Mouse (Mus musculus) small intestine, adult 2 months (tissue): Measurements from ENCODE around the gene Rhd. TPM values are rescaled to one million over a fixed set of nuclear protein-coding genes. Genes with fewer than 3 reads are reported as not detected.
A peak's percentile ranks its signal among the peaks of the same experiment; 100 is the strongest.
"Not testable (repeated sequence)": the region's sequence is repeated elsewhere in the genome, so short reads cannot be mapped to it uniquely, and the experiment has no call there.

Experiments used
- H3K27ac ChIP-seq: fragments of 200-500 bp; 2 replicates; pipeline ENCODE4 v1.5.1; 2012; ENCODE audit warnings: low read depth, low read length, control low read depth, inconsistent platforms; ENCODE audit not compliant: insufficient read depth
- H3K27me3 ChIP-seq: fragments of 200-500 bp; 2 replicates; pipeline ENCODE4 v1.6.1; 2012; ENCODE audit warnings: mild to moderate bottlenecking, moderate library complexity, low read length, inconsistent platforms; ENCODE audit not compliant: control insufficient read depth, insufficient read depth
- H3K36me3 ChIP-seq: fragments of 200-500 bp; 2 replicates; pipeline ENCODE4 v1.6.1; 2012; ENCODE audit warnings: mild to moderate bottlenecking, low read length, control low read depth, inconsistent platforms; ENCODE audit not compliant: control insufficient read depth, insufficient read depth
- H3K4me1 ChIP-seq: fragments of 200-500 bp; 2 replicates; pipeline ENCODE4 v1.6.1; 2012; ENCODE audit warnings: low read length, inconsistent platforms, mixed read lengths; ENCODE audit not compliant: control insufficient read depth, insufficient read depth, insufficient read length
- H3K4me3 ChIP-seq: fragments of 200-500 bp; 2 replicates; pipeline ENCODE4 v1.5.1; 2012; ENCODE audit warnings: low read depth, mild to moderate bottlenecking, control low read depth, inconsistent platforms, low read length, moderate library complexity
- CTCF ChIP-seq: fragments of 200-500 bp; IDR thresholded peaks from 2 replicates; pipeline ENCODE4 v1.5.1; 2012; ENCODE audit warnings: low read depth, mild to moderate bottlenecking, control low read depth, inconsistent platforms, low read length, moderate library complexity, mixed read lengths; ENCODE audit not compliant: insufficient replicate concordance, insufficient read length; ENCODE audit errors: extremely low read depth
- POLR2A ChIP-seq: fragments of 200-500 bp; IDR thresholded peaks from 2 replicates; pipeline ENCODE4 v1.6.1; 2012; ENCODE audit warnings: low read depth, mild to moderate bottlenecking, control low read depth, inconsistent platforms, low read length, moderate library complexity
- WGBS: fragments of 180-500 bp; shearing (Covaris S2); methylation state at CpG from one replicate; pipeline ENCODE4 v1.1.7; 2018; 5-methylcytosine and 5-hydroxymethylcytosine counted together
- polyA plus RNA-seq: library from polyadenylated mRNA; depleted of rRNA; stranded (reverse); fragments of >200 nt; gene quantifications from 2 replicates; pipeline ENCODE4 v1.2.3, GENCODE M21; 2012

Rhd gene
- polyA plus RNA-seq, 1 experiment = not detected

- H3K27me3 ChIP-seq = no peaks in the 10 kb centered on the region
- no peak overlapping the region for H3K4me3 ChIP-seq
- 86% methylated on average over 6 of the region's 7 CpGs for WGBS
- H3K27ac ChIP-seq = no peak overlapping the region
- no peaks in the 10 kb centered on the region for H3K4me1 ChIP-seq
- peaks cover 81% of the 10 kb centered on the region for H3K36me3 ChIP-seq
- TF ChIP-seq CTCF (no peak), POLR2A (no peak)
Observed at GRCm38 (mm10) chr4:134903046-134903445, 38.7 kb downstream of the Rhd start.

GRCm38 (mm10) chr4:134911406-134911805, 47.1 kb downstream of the Rhd start:
- not testable (repeated sequence) for H3K27me3 ChIP-seq, H3K27ac ChIP-seq, H3K4me1 ChIP-seq, H3K4me3 ChIP-seq
- over 99% methylated on average over 8 of the region's 8 CpGs for WGBS
- H3K36me3 ChIP-seq = peaks cover 34% of the 10 kb centered on the region

- 35% methylated on average over 3 of the region's 3 CpGs for WGBS
Observed at GRCm38 (mm10) chr4:134913413-134913812, 49.1 kb downstream of the Rhd start.

DNA sequence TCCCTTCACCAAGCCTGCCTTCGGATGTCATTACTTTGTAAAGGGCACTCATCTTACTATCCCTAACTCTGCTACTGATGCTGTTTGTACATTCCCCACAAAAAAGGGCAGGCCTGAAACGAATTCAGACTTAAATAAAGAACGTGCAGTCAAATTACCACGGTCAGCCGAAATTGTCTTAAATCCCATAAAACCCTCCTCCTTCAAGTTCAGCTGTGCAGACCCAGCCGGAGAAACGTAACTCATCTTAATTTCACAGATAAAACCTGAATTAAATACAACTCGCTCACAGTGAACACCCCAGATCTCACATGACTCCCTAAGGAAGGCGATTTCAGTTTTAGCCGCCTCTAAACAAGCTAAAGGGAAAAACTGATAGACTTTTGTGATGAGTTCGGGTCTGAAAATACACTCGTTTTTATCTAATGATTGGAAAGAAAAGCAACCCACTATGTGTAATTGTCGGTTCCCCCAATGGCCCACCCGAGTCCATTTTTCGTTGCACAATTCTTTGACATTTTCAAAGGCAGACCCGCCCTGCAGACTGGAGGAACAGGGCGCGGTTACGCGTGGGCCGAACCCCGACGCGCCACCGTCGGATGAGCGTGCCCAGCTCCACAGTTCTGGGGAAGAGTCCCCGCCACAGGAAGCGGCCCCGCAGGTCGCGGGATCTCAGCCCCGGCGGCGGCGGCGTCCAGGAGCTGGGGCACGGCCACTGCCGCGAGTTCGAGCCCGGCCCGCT, 50.0 kb downstream of the Rhd start:
- peak overlapping the region; percentile 85 for H3K27ac ChIP-seq
- peak overlapping the region; percentile 72 for H3K4me3 ChIP-seq
- TF ChIP-seq CTCF (no peak), POLR2A (no peak)
- H3K36me3 ChIP-seq = peaks cover 8% of the 10 kb centered on the region
- under 1% methylated on average over 43 of the region's 43 CpGs for WGBS
- H3K4me1 ChIP-seq = peaks cover 9% of the 10 kb centered on the region; the same call in 1 of the 2 replicates
- no peaks in the 10 kb centered on the region for H3K27me3 ChIP-seq

More at GRCm38 (mm10) chr4:134913413-134913812, 49.1 kb downstream of the Rhd start:
- H3K27ac ChIP-seq = no peak overlapping the region
- H3K4me3 ChIP-seq = no peak overlapping the region
- no peaks in the 10 kb centered on the region for H3K27me3 ChIP-seq
- H3K36me3 ChIP-seq = peaks cover 16% of the 10 kb centered on the region
- peak; percentile 76; the same call in 1 of the 2 replicates for TF ChIP-seq CTCF
- no peak for TF ChIP-seq POLR2A
- peaks cover 8% of the 10 kb centered on the region; the same call in 1 of the 2 replicates for H3K4me1 ChIP-seq

GRCm38 (mm10) chr4:134914864-134915209, 50.5 kb downstream of the Rhd start, which contains the start of gene Tmem50a:
Gene Tmem50a (minus strand): TSS chr4:134915024.
- H3K27me3 ChIP-seq = no peaks in the 10 kb centered on the region
- TF ChIP-seq POLR2A (peak; percentile 73), CTCF (no peak)
- under 1% methylated on average over 25 of the region's 25 CpGs for WGBS
- H3K4me3 ChIP-seq = peak within 1 kb of the TSS; percentile 72
- H3K36me3 ChIP-seq = peaks cover 6% of the 10 kb centered on the region; the same call in 1 of the 2 replicates
- peak within 1 kb of the TSS; percentile 85 for H3K27ac ChIP-seq
- peaks cover 9% of the 10 kb centered on the region; the same call in 1 of the 2 replicates for H3K4me1 ChIP-seq

DNA sequence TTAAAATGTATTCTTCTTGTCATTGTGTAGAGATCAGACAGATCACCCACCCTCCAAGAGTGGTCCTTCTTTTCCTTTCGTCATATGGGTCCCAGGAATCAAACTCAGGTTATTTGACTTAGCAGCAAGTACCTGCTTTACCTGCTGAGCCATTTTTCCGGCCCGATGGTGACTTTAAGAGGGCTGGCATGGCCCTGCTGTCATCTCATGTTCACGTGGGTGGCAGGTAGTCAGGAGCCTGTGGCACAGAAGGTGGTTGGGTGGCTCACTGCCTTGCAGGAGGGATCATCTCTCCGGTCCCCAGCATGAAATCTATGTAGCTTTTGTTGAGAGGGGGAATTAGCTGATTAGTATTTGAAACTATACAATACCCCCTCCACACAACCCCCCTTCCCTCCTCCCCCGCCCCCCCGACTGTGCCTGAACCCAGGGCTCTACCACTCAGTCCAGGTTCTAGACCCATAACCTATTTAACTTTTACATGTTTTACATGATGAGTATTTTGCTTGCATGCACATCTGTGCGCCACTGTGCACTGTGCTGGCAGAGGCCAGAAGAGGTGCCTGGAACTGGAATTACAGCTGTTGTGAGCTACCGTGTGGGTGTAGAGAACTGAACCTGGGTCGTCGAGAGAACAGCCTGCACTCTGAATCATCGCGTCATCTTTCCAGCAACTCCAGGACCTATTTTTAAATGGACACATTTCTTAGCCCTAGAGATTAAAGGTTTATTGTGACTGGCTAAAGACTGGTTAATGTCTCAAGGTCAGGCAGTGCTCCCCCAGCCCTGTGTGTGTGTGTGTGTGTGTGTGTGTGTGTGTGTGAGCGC, 51.1 kb downstream of the Rhd start:
- peaks cover 6% of the 10 kb centered on the region; the same call in 1 of the 2 replicates for H3K36me3 ChIP-seq
- WGBS = 59% methylated on average over 14 of the region's 14 CpGs
- H3K27ac ChIP-seq = peak overlapping the region; percentile 85
- H3K4me3 ChIP-seq = no peak overlapping the region
- no peak for TF ChIP-seq CTCF
- no peak for TF ChIP-seq POLR2A
- H3K27me3 ChIP-seq = no peaks in the 10 kb centered on the region
- peaks cover 9% of the 10 kb centered on the region; the same call in 1 of the 2 replicates for H3K4me1 ChIP-seq

DNA sequence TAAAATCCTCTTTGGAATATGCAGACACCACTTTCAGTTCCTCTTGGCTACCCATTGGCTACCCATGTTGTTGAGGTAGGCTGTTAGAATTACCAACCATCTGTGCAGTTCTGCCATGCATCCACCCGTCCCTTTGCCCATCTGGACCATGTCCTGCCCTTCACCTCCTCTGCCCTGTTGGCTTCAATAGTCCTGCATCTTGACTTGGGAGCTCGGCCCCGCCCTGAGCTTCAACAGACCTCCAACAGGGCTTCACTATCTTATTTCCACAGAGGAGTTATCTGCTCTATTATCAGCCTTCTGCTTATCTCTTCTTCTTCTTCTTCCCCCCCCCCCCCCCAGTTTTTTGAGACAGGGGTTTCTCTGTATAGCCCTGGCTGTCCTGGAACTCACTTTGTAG, 52.9 kb downstream of the Rhd start:
- Histone ChIP-seq H3K27me3 (no peaks in the 10 kb centered on the region), H3K36me3 (no peaks in the 10 kb centered on the region), H3K4me1 (peaks cover 11% of the 10 kb centered on the region; the same call in 1 of the 2 replicates), H3K27ac (no peak overlapping the region), H3K4me3 (no peak overlapping the region)
- no peak for TF ChIP-seq CTCF
- TF ChIP-seq POLR2A = no peak
- WGBS = 62% methylated on average over 3 of the region's 3 CpGs
